Mouse (Mus musculus): Measurements from ENCODE around the gene Cdnf.

GRCm38 (mm10) chr2:3522558-3522957 is 9.7 kb downstream of the Cdnf start:
- TF ChIP-seq CTCF (IDR thresholded peaks at IDR 0.05; ENCODE audit: low read depth, low read length) (no peak), POLR2AphosphoS5 (IDR thresholded peaks at IDR 0.05; ENCODE audit: insufficient replicate concordance, low read depth, low read length) (no peak), GATA1 (IDR thresholded peaks at IDR 0.05; ENCODE audit: borderline replicate concordance, low read length) (no peak), TAL1 (conservative IDR thresholded peaks at IDR 0.05; ENCODE audit: low read depth, low read length) (no peak)
